Mouse (Mus musculus) kidney, adult 11 months (tissue): ENCODE measurements around the gene Hist1h2an.
"Not testable (repeated sequence)": the region's sequence is repeated elsewhere in the genome, so short reads cannot be mapped to it uniquely, and the experiment has no call there.

Experiments
- DNase-seq: peaks from one replicate; pipeline ENCODE4 v3.0.0; 2022

Hist1h2an gene

GRCm38 (mm10) chr13:21782361-21783254, 4.4 kb downstream of the Hist1h2an start:
- DNase-seq: not testable (repeated sequence)

DNA sequence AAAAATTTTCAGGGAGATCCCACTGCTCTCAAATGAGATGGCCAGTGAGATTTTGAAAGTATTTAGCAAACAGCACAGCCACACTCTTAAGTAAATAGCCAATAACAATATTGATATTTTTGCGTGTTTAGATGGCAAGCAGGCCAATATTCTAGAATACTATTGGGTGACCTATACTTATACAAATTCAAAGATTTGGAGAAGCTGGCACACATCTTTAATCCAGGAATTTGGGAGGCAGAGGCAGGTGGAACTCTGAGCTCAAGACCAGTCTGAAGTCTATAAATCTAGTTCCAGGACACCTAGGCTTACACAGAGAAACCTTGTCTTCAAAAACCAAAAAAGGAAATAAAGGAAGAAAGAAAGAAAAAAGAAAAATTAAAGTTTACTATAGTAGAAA, 5.4 kb downstream of the Hist1h2an start:
- no peak for DNase-seq

- DNase-seq: no peak
Observed at GRCm38 (mm10) chr13:21781021-21781555, 5.9 kb downstream of the Hist1h2an start.

- no peak for DNase-seq
Observed at GRCm38 (mm10) chr13:21779767-21780731, 7.0 kb downstream of the Hist1h2an start, which contains the start of gene Hist1h1b. Hist1h1b (minus strand) TSS chr13:21780625.

DNA sequence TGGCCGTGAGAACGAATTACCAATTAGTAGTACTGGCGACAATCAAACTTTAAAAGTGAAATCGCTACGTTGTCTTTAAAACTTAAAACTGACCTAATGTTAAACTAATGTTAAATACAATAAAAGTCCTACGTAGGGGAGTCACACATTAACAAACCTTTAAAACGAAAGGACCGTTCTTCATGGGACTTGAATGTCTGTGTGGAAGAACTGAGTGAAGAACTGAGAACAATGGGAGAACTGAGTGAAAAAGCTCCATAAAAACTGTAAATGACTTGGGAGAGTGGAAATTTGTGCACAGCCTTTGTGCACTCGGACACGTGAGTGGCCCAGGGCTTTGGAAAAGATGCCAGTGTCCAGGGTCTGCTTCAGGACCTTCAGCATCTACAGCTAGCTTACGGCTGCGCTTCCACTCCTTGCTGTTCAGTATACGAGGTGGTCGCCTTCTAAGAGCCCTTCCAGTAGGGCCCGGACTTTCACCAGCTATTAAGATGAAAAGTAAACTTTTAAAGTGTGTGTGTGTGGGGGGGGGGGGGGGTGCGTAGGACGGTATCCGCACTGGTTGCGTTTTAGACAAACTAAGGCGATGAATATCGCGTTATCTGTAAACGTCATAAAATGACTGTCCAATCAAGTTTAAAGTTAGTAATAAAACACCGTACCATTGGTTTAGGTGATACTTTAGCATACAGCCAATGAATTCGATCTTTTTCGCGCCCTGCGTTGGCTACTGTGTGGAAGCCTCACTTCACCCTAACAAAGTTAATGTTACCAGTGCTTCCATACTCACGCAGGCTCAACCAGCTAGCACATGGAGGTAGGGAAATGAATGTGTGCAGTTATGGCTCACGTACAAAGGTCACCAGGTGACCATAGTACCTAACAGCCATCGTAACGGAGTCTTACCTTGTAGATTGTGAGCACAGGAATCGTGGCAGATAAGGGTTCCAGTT, 7.9 kb downstream of the Hist1h2an start:
- peak; percentile 17 for DNase-seq

GRCm38 (mm10) chr13:21755707-21756106, 31.3 kb downstream of the Hist1h2an start:
- DNase-seq: no peak

GRCm38 (mm10) chr13:21754294-21755001, 32.6 kb downstream of the Hist1h2an start:
- DNase-seq: not testable (repeated sequence)

GRCm38 (mm10) chr13:21753524-21754285, 33.3 kb downstream of the Hist1h2an start, which contains the start of the genes Hist1h2ak and Hist1h2bn:
Hist1h2ak (minus strand) TSS chr13:21753827.
Hist1h2bn (plus strand) TSS chr13:21754123.
- DNase-seq: peak; percentile 31

- DNase-seq: no peak
Observed at GRCm38 (mm10) chr13:21753051-21753523, 33.9 kb downstream of the Hist1h2an start.

DNA sequence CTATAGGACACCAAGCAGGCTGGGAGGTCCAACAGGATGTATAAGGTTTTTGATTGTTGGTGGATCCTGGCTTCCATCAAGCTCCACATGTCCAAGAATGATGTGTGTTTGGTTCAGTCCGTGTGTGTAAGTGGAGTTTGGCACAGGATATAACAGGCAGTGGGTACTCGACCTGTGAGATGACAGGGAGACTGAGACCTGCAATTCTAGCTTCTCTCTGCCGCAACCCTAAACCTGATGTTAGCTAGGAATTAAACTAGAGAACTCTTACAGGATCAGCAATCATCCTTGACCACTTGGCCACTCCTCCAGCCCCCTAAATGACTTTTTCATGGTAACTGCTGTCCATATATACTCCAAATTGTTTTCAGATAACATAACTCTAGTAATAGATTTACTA, 34.7 kb downstream of the Hist1h2an start:
- DNase-seq: no peak

DNA sequence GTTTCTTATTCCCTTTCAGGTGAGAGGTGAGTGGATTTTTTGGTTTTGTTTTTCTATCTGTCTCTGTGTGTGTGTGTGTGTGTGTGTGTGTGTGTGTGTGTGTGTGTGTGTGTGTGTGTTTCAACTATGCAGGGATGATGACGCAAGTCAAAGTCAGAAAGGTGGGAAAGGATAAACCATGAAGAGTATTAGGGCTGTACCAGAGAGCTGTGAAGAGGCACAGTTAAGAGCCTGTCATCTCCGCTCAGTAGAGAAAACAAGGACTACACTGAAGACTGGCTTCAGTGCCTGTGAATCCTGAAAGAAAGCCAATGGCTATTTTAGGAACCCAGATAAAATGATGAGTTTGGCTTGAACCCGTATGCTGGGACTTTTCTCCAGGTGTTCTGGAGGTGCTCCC, 35.2 kb downstream of the Hist1h2an start:
- DNase-seq: no peak

GRCm38 (mm10) chr13:21751417-21751816, 35.6 kb downstream of the Hist1h2an start:
- DNase-seq: no peak

DNA sequence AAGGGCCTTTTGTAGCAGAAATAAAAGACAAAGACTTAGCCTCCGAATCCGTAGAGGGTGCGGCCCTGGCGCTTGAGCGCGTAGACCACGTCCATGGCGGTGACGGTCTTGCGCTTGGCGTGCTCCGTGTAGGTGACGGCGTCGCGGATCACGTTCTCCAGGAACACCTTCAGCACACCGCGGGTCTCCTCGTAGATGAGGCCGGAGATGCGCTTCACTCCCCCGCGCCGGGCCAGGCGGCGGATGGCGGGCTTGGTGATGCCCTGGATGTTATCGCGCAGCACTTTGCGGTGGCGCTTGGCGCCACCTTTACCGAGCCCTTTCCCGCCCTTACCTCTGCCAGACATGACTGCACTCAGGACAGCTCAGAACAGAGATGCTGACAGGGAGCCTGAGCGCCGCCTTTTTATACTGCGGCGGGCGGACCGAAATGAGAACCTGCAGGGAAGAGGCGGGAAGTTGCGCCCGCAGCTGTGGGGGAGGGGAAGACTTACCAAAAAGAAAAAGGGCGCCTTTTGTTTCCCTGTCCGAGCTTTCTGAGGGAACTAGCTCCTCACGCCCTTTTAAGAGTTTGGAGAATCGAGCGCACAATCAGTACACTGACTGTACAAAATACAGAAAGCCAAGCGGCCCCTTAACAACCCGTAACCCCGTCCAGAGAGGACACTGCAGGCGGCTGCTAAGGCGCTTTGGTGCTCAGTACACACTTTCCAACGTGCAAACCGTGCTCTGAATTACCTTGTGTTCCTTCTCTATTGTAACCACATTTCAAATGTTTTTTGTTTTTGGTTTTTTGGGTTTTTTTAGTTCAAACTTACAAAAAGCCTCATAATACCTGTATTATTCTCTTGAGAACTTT, 36.6 kb downstream of the Hist1h2an start, which contains the start of gene Hist1h4k:
Gene Hist1h4k (minus strand): TSS at position 347 of the 859 bp plus-strand sequence.
- DNase-seq: peak; percentile 53

GRCm38 (mm10) chr13:21749387-21750158, 37.4 kb downstream of the Hist1h2an start:
- no peak for DNase-seq

DNA sequence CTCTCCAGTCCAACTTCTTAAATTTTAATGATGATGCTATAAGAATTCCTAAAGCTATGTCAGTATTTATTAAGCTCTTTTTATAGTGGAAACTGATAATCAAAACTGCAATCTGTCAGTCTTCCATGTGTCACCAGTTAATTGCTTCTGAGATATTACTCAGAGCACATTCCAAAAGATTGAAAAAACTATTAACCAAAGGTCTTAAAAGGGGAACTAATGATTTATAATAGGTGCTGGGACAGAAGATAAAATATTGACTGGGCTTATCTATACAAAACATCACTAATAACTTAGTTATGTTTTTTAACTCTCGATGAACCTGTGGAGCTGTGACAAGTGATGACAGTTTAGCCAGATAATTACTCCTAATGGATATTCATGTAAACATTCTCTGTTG, 42.0 kb downstream of the Hist1h2an start:
- no peak for DNase-seq
